Mouse (Mus musculus): Measurements from ENCODE around the gene Map2k7. TPM values are rescaled to one million over a fixed set of nuclear protein-coding genes. Genes with fewer than 3 reads are reported as not detected.

Map2k7 gene
- polyA plus RNA-seq, 1 experiment from 2014 or later, result 10.4 TPM

DNA sequence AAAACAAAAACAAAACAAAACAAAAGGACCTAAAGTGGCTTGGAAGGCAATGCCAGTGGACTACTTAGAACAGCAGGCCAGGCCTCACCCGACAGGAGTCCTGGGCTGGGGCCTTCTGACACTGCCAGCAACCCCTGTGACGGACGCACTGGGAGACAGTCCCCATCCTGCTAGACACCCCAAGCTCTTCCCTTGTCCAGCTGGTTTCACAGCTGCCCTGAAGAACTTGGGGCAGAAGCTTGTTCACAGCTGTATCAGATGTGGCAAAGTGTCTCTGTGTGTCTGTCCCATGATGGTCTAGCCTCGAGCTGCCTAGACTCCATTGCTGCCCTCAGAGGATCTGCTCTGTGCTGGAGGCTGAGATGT lies 21.2 kb downstream of the Map2k7 start:
- Histone ChIP-seq H3K9me3 (replicated peaks) (no peaks in the 10 kb centered on the region), H3K4me2 (peak overlapping the region; percentile 100; the same call in 1 of the 2 replicates), H3K27me3 (no peaks in the 10 kb centered on the region), H3K4me3 (replicated peaks) (no peak overlapping the region), H3K36me3 (replicated peaks) (peaks cover 70% of the 10 kb centered on the region), H3K27ac (replicated peaks) (no peak overlapping the region), H3K9ac (no peak overlapping the region), H3K4me1 (replicated peaks) (peaks cover 22% of the 10 kb centered on the region)
- 80% methylated on average over 4 of the region's 4 CpGs for WGBS (ENCODE audit: insufficient replicate concordance)
- ATAC-seq (ENCODE audit: insufficient read depth), result no peak

- no peak for ATAC-seq (ENCODE audit: insufficient read depth)
- Histone ChIP-seq H3K4me1 (replicated peaks) (peaks cover 17% of the 10 kb centered on the region), H3K9me3 (replicated peaks) (no peaks in the 10 kb centered on the region), H3K4me2 (no peak overlapping the region), H3K36me3 (replicated peaks) (peaks cover 88% of the 10 kb centered on the region), H3K27ac (replicated peaks) (no peak overlapping the region), H3K27me3 (no peaks in the 10 kb centered on the region), H3K9ac (no peak overlapping the region), H3K4me3 (replicated peaks) (no peak overlapping the region)
- WGBS (ENCODE audit: insufficient replicate concordance), result 63% methylated on average over 8 of the region's 8 CpGs
Measured at GRCm38 (mm10) chr8:4263105-4263791, 24.7 kb downstream of the Map2k7 start.

DNA sequence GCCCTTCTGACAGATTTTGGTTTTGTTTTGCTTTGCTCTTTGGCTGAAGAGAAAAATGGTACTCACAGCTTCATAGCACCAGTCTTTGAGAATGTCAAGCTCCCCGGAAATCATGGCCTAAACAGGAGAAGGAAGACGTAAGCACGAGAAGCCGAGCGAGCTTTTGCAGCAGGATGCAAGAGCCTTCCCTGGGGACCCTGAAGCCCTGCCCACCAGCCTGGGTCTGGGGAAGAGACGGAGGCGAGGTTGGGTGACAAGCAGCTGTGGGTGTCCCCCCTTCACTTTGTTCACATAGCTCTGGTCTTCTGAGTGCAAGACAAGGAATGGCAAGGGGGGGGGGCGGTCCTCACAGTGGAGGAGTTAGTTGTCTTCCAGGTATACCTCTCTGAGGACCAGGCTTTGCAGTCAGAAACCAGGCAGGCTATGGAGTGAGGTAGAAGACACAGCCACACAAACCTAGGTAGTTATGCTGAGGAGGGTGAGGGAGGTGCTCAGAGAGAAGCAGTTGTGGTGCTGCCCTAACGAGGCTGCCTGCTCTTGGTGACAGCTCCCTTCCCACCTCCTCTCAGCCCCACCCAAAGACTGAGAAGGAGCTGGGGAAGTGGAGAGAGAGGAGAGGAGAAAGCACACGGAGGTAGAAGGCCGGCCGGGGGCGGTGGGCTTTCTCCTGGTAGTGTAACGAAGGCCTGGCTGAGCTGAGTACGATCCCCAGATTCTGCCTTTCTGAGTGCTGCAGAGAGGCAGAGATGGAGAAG lies 26.8 kb downstream of the Map2k7 start:
- Histone ChIP-seq H3K36me3 (replicated peaks) (peaks cover 97% of the 10 kb centered on the region), H3K27ac (replicated peaks) (no peak overlapping the region), H3K9me3 (replicated peaks) (no peaks in the 10 kb centered on the region), H3K9ac (no peak overlapping the region), H3K4me3 (replicated peaks) (no peak overlapping the region), H3K4me2 (no peak overlapping the region), H3K4me1 (replicated peaks) (no peaks in the 10 kb centered on the region), H3K27me3 (no peaks in the 10 kb centered on the region)
- 86% methylated on average over 15 of the region's 15 CpGs for WGBS (ENCODE audit: insufficient replicate concordance)
- ATAC-seq (ENCODE audit: insufficient read depth), result no peak

DNA sequence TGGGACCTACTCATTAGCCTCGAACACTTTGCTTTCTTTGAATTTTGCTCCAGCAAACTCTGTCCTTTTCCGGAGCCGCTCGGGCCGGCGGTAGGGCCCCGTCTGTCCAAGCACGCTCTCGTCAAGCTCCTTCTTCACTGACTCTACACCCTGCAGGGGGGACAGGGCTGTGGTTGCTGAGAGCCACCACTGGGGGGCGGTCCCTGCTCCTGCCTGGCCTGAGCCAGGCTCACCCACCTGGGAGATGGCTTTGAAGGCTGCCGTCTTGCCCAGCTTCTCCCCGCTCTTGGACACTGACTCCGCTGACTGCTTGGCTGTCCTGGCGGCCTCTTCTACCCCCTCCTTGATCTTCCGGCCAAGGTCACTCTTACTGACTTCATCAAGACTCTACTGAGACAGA lies 29.1 kb downstream of the Map2k7 start:
- WGBS (ENCODE audit: insufficient replicate concordance), result 70% methylated on average over 15 of the region's 15 CpGs
- no peaks in the 10 kb centered on the region for H3K9me3 ChIP-seq (replicated peaks)

DNA sequence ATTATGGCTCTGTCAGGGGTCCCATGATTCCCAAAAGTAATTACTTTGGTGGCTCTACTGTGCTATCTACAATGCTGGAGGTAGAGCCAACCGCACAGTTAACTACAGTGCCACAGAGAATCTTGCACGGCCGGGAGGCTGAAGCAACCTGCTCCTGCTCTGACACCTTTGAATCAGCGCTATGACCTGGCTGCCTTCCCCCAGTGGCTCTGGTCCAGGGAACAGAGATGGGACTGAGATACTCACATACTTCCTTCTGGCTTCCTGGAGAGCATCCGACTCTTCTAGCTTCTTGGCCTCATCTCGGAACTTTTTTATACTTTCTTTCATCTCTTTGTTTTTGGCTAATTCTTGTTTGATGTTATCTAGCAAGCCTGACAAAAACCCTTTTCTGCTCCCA lies 31.1 kb downstream of the Map2k7 start:
- Histone ChIP-seq H3K36me3 (replicated peaks) (peaks cover 86% of the 10 kb centered on the region), H3K4me2 (no peak overlapping the region), H3K4me3 (replicated peaks) (no peak overlapping the region), H3K27ac (replicated peaks) (no peak overlapping the region), H3K9me3 (replicated peaks) (no peaks in the 10 kb centered on the region), H3K4me1 (replicated peaks) (peaks cover 16% of the 10 kb centered on the region), H3K9ac (no peak overlapping the region), H3K27me3 (no peaks in the 10 kb centered on the region)
- ATAC-seq (ENCODE audit: insufficient read depth), result no peak
- 84% methylated on average over 6 of the region's 6 CpGs for WGBS (ENCODE audit: insufficient replicate concordance)

More for the DNA sequence above, 29.1 kb downstream of the Map2k7 start:
- Histone ChIP-seq H3K9ac (no peak overlapping the region), H3K4me3 (replicated peaks) (no peak overlapping the region), H3K4me2 (no peak overlapping the region), H3K27ac (replicated peaks) (no peak overlapping the region), H3K4me1 (replicated peaks) (no peaks in the 10 kb centered on the region), H3K27me3 (no peaks in the 10 kb centered on the region), H3K36me3 (replicated peaks) (peaks cover 90% of the 10 kb centered on the region)
- peak; percentile 36; the same call in 1 of the 2 replicates for ATAC-seq (ENCODE audit: insufficient read depth)

DNA sequence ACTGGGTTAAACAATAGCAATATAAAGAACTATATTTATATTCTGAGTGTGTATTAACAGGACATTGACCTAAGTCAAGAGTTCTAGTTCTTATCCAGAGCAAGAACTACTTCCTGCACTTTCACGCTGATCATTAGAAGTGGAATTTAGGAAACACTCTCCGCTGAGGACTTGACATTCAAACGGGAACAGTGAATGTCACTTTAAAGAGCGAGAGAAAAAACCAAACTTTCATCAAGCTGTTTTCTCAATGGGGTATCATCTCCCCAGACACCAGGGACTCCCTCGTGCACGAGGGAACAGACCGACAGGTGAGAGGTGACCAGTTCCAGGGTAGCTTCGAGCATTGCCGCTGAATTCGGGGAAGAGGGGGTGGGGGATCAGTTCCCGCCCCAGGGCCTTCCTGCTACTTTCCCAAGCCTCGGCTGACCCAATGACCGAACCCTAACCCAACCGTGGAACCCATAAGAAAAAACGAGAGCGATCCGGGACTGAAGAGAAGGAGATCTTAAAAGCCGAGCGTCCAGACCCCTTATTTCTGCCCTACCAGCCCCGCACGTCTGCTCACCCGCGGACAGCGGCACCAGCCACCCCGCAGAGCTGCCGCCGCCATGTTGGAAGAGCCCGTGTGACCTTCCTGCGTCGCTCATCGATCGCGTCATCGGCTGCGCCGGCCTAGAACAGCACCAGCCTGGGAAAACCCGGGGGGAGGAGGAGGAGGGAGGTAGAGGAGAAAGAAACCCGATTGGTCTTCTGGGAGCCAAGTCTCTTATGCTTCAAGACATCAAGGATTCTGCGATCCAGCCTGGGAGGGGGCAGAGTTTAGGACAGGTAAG lies 37.0 kb downstream of the Map2k7 start, which contains the start of gene Timm44:
Gene Timm44 (minus strand): TSS at position 639 of the 836 bp plus-strand sequence.
- Histone ChIP-seq H3K9me3 (replicated peaks) (no peaks in the 10 kb centered on the region), H3K27ac (replicated peaks) (peak within 1 kb of the TSS; percentile 45), H3K36me3 (replicated peaks) (peaks cover 31% of the 10 kb centered on the region), H3K27me3 (no peaks in the 10 kb centered on the region), H3K4me2 (peak within 1 kb of the TSS; percentile 81), H3K4me3 (replicated peaks) (peak within 1 kb of the TSS; percentile 76), H3K4me1 (replicated peaks) (peaks cover 26% of the 10 kb centered on the region), H3K9ac (peak within 1 kb of the TSS; percentile 61)
- WGBS (ENCODE audit: insufficient replicate concordance), result under 1% methylated on average over 39 of the region's 39 CpGs
- ATAC-seq (ENCODE audit: insufficient read depth), result peak; percentile 95

DNA sequence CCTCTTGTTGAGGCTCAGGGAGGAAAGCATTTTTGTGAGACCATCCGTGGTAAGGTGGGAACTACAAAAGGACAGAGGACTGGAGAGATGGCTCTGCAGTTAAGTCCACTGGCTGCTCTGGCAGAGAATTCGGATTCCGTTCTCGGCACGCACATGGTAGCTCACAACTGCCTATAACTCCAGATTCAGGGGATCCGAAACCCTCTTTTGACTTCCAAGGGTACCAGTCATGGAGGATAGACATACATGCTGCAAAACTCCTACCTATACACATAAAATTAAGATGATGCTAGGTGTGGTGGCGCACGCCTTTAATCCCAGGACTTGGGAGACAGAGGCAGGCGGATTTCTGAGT lies 37.5 kb downstream of the Map2k7 start:
- Histone ChIP-seq H3K9me3 (replicated peaks) (no peaks in the 10 kb centered on the region), H3K9ac (peak overlapping the region; percentile 61), H3K27ac (replicated peaks) (peak overlapping the region; percentile 45), H3K4me1 (replicated peaks) (peaks cover 26% of the 10 kb centered on the region), H3K4me2 (peak overlapping the region; percentile 81), H3K36me3 (replicated peaks) (peaks cover 27% of the 10 kb centered on the region), H3K27me3 (no peaks in the 10 kb centered on the region), H3K4me3 (replicated peaks) (peak overlapping the region; percentile 76)
- no peak; the same call in 1 of the 2 replicates for ATAC-seq (ENCODE audit: insufficient read depth)
- 28% methylated on average over 9 of the region's 9 CpGs for WGBS (ENCODE audit: insufficient replicate concordance)

DNA sequence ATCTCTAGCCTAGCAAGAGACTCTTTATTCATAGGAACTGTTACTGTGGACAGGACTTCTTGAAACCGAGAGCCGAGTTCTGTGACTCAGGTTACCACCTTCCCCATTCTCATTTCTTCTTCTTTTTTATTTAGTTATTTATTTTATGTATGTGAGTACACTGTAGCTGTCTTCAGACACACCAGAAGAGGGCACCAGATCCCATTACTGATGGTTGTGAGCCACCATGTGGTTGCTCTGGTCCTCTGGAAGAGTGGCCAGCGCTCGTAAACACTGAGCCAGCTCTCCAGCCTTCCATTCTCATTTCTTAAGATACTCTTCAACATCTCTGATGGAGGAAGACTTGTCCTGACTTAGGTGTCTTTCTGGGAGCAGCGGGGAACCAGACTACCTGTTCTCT lies 54.2 kb downstream of the Map2k7 start:
- 86% methylated on average over 5 of the region's 5 CpGs for WGBS (ENCODE audit: insufficient replicate concordance)
- H3K27me3 ChIP-seq, result no peaks in the 10 kb centered on the region
- H3K9me3 ChIP-seq (replicated peaks), result no peaks in the 10 kb centered on the region
- ATAC-seq (ENCODE audit: insufficient read depth), result no peak
- H3K36me3 ChIP-seq (replicated peaks), result peaks cover 92% of the 10 kb centered on the region
- H3K27ac ChIP-seq (replicated peaks), result no peak overlapping the region
- no peak overlapping the region for H3K4me2 ChIP-seq
- no peak overlapping the region for H3K9ac ChIP-seq
- no peak overlapping the region for H3K4me3 ChIP-seq (replicated peaks)
- H3K4me1 ChIP-seq (replicated peaks), result no peaks in the 10 kb centered on the region

Other genes with a start within 250 kb of the Map2k7 start
- 1.4 and 1.9 TPM in 2 replicates for gene Cd209f, start 132.9 kb upstream of the Map2k7 start, polyA plus RNA-seq (2015; fragmentation: Nextera tagmentation; extraction: Ambion mirVana)
- 0.10 TPM in 1 of 2 replicates, not detected in the other for gene Cd209g, start 104.6 kb upstream of the Map2k7 start, polyA plus RNA-seq (2015; fragmentation: Nextera tagmentation; extraction: Ambion mirVana)
- 4.9 and 6.0 TPM in 2 replicates for gene Evi5l, start 72.2 kb upstream of the Map2k7 start, polyA plus RNA-seq (2015; fragmentation: Nextera tagmentation; extraction: Ambion mirVana)
- gene Prr36, start 21.3 kb upstream of the Map2k7 start, polyA plus RNA-seq (2015; fragmentation: Nextera tagmentation; extraction: Ambion mirVana), result 0.36 and 0.37 TPM in 2 replicates
- gene Lrrc8e, start 11.9 kb upstream of the Map2k7 start, polyA plus RNA-seq (2015; fragmentation: Nextera tagmentation; extraction: Ambion mirVana), result 0.22 and 0.32 TPM in 2 replicates
- gene Gm49320, start 125 bp downstream of the Map2k7 start, polyA plus RNA-seq (2015; fragmentation: Nextera tagmentation; extraction: Ambion mirVana), result 0.10 and 0.17 TPM in 2 replicates
- gene Tgfbr3l, start 9.5 kb downstream of the Map2k7 start, polyA plus RNA-seq (2015; fragmentation: Nextera tagmentation; extraction: Ambion mirVana), result 0.36 and 0.68 TPM in 2 replicates
- gene Snapc2, start 14.3 kb downstream of the Map2k7 start, polyA plus RNA-seq (2015; fragmentation: Nextera tagmentation; extraction: Ambion mirVana), result 17.8 and 21.8 TPM in 2 replicates
- gene Ctxn1, start 20.5 kb downstream of the Map2k7 start, polyA plus RNA-seq (2015; fragmentation: Nextera tagmentation; extraction: Ambion mirVana), result 1.9 and 2.4 TPM in 2 replicates
- gene Timm44, start 37.2 kb downstream of the Map2k7 start, polyA plus RNA-seq (2015; fragmentation: Nextera tagmentation; extraction: Ambion mirVana), result 27.8 and 31.4 TPM in 2 replicates
- 4.6 and 5.4 TPM in 2 replicates for gene Ccl25, start 86.5 kb downstream of the Map2k7 start, polyA plus RNA-seq (2015; fragmentation: Nextera tagmentation; extraction: Ambion mirVana)
- gene Elavl1, start 86.7 kb downstream of the Map2k7 start, polyA plus RNA-seq (2015; fragmentation: Nextera tagmentation; extraction: Ambion mirVana), result 93.0 and 102 TPM in 2 replicates